Mouse (Mus musculus) testis, adult 2 months (tissue): ENCODE measurements around the gene Opcml.

Experiments used
- CTCF ChIP-seq: fragments of 200-500 bp; IDR thresholded peaks from 2 replicates; pipeline ENCODE4 v1.5.1; 2012; ENCODE audit warnings: low read depth, mild to moderate bottlenecking, inconsistent platforms, low read length, moderate library complexity; ENCODE audit not compliant: control insufficient read depth, insufficient read depth, insufficient replicate concordance
- POLR2A ChIP-seq: fragments of 200-500 bp; IDR thresholded peaks from 2 replicates; pipeline ENCODE4 v1.6.1; 2012; ENCODE audit warnings: low read depth, mild to moderate bottlenecking, inconsistent platforms, low read length, moderate library complexity; ENCODE audit not compliant: control insufficient read depth

DNA sequence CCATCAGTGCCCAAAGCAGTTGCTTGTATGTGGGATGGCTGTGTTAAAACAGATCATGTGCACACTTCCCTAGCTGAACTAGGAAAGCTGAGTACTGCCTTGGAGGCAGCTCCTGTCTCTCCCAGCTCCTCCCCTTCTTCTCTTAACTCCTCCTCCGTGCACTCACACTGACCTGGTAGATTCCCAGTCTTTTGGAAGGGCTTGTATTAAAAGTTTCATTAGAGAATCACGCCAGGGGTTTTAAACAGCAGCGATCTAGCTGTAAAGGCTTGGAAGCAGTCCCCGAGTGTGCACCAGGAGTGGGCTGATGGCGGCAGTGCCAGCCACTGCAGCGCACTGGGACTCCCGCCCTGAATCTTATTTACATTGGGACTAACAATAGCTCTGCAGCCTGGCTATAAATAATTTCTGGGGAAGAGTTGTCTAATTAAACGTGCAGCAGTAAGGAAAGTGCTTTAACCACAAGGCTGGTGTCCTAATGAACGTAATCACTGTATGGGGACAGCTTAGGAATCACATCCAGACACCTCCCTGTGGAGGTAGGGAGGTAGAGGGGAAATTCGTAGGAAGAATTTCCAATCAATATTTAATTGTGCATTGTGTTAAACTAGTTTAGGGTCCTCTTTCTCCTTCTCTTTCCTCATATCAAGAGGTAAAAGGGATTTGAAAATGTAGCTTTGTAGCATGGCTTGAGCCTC lies 546.1 kb downstream of the Opcml start:
- TF ChIP-seq CTCF: no peak
- TF ChIP-seq POLR2A: no peak
